Mouse (Mus musculus) liver, adult 2 months (tissue): Measurements from ENCODE around the gene Ptpru. TPM values are rescaled to one million over a fixed set of nuclear protein-coding genes. Genes with fewer than 3 reads are reported as not detected.
A peak's percentile ranks its signal among the peaks of the same experiment; 100 is the strongest.

ENCODE experiments used
- DNase-seq: peaks from one replicate; pipeline ENCODE4 v3.0.0-alpha.2; 2011; ENCODE audit warnings: low read depth, low spot score; ENCODE audit errors: extremely low read depth
- H3K27ac ChIP-seq: fragments of 200-500 bp; replicated peaks from 2 replicates; pipeline ENCODE4 v1.5.1; 2012; ENCODE audit warnings: low read depth, mild to moderate bottlenecking, control low read depth, inconsistent platforms, low read length; ENCODE audit not compliant: insufficient read depth
- H3K27me3 ChIP-seq: fragments of 200-500 bp; 2 replicates; pipeline ENCODE4 v1.6.1; 2012; ENCODE audit warnings: mild to moderate bottlenecking, moderate library complexity, low read length, inconsistent platforms; ENCODE audit not compliant: control insufficient read depth, insufficient read depth
- H3K36me3 ChIP-seq: fragments of 200-500 bp; 2 replicates; pipeline ENCODE4 v1.6.1; 2012; ENCODE audit warnings: low read length, inconsistent platforms; ENCODE audit not compliant: control insufficient read depth, insufficient read depth
- H3K4me1 ChIP-seq: fragments of 200-500 bp; 2 replicates; pipeline ENCODE4 v1.6.1; 2011; ENCODE audit warnings: low read length; ENCODE audit not compliant: control insufficient read depth, insufficient read depth
- H3K4me3 ChIP-seq: fragments of 200-500 bp; 2 replicates; pipeline ENCODE4 v1.5.1; 2011; ENCODE audit warnings: low read depth, mild to moderate bottlenecking, control low read depth, low read length, moderate library complexity; ENCODE audit not compliant: insufficient read depth
- H3K79me2 ChIP-seq: fragments of 200-500 bp; 2 replicates; pipeline ENCODE4 v1.6.1; 2012; ENCODE audit warnings: inconsistent platforms, mild to moderate bottlenecking, low read length, moderate library complexity; ENCODE audit not compliant: control insufficient read depth, insufficient read depth
- H3K9ac ChIP-seq: fragments of 200-500 bp; 2 replicates; pipeline ENCODE4 v1.6.1; 2012; ENCODE audit warnings: low read depth, mild to moderate bottlenecking, control low read depth, inconsistent platforms, low read length
- CTCF ChIP-seq: fragments of 200-500 bp; IDR thresholded peaks from 2 replicates; pipeline ENCODE4 v1.5.1; 2011; ENCODE audit warnings: low read depth, low read length, control low read depth
- POLR2A ChIP-seq: fragments of 200-500 bp; IDR thresholded peaks from 2 replicates; pipeline ENCODE4 v1.6.1; 2011; ENCODE audit warnings: low read length, control low read depth; ENCODE audit not compliant: insufficient read depth; ENCODE audit errors: extremely low read depth
- WGBS: fragments of 180-500 bp; shearing (Covaris S2); methylation state at CpG from one replicate; pipeline ENCODE4 v1.1.7; 2018; 5-methylcytosine and 5-hydroxymethylcytosine counted together
- polyA plus RNA-seq: library from polyadenylated mRNA; depleted of rRNA; stranded (reverse); fragments of >200 nt; gene quantifications from 2 replicates; pipeline ENCODE4 v1.2.3, GENCODE M21; 2012
- total RNA-seq: library from RNA; depleted of rRNA; stranded (reverse); fragments of >200 nt; gene quantifications from 2 replicates; pipeline ENCODE4 v1.2.3, GENCODE M21; 2014

Ptpru gene
- total and polyA plus RNA-seq, 2 experiments, result 0.09 to 0.27 TPM

- no peak for DNase-seq
- TF ChIP-seq CTCF (no peak), POLR2A (no peak)
- WGBS, result 29% methylated on average over 3 of the region's 3 CpGs
- Histone ChIP-seq H3K27me3 (no peaks in the 10 kb centered on the region), H3K9ac (peak overlapping the region; percentile 48), H3K4me3 (peak overlapping the region; percentile 78), H3K27ac (peak overlapping the region; percentile 33), H3K36me3 (no peaks in the 10 kb centered on the region), H3K4me1 (peaks cover 30% of the 10 kb centered on the region), H3K79me2 (peaks cover 40% of the 10 kb centered on the region)
These were observed 37.2 kb upstream of the Ptpru start for GRCm38 (mm10) chr4:131875242-131875641.

- DNase-seq, result no peak
- H3K4me3 ChIP-seq, result peak overlapping the region; percentile 78
- H3K79me2 ChIP-seq, result peaks cover 36% of the 10 kb centered on the region
- no peak for TF ChIP-seq POLR2A
- no peak for TF ChIP-seq CTCF
- peak overlapping the region; percentile 100 for H3K9ac ChIP-seq
- H3K4me1 ChIP-seq, result peaks cover 28% of the 10 kb centered on the region
- H3K27me3 ChIP-seq, result no peaks in the 10 kb centered on the region
- peak overlapping the region; percentile 99 for H3K27ac ChIP-seq
- 2% methylated on average over 11 of the region's 11 CpGs for WGBS
- H3K36me3 ChIP-seq, result no peaks in the 10 kb centered on the region
These were observed 36.5 kb upstream of the Ptpru start for GRCm38 (mm10) chr4:131874567-131874966.

GRCm38 (mm10) chr4:131874169-131874536 is 36.1 kb upstream of the Ptpru start:
- H3K27me3 ChIP-seq, result no peaks in the 10 kb centered on the region
- peak overlapping the region; percentile 100 for H3K9ac ChIP-seq
- peaks cover 28% of the 10 kb centered on the region for H3K4me1 ChIP-seq
- peak overlapping the region; percentile 78 for H3K4me3 ChIP-seq
- peaks cover 32% of the 10 kb centered on the region for H3K79me2 ChIP-seq
- peak overlapping the region; percentile 99 for H3K27ac ChIP-seq
- DNase-seq, result no peak
- TF ChIP-seq POLR2A, result no peak
- no peak for TF ChIP-seq CTCF
- no peaks in the 10 kb centered on the region for H3K36me3 ChIP-seq
- WGBS, result under 1% methylated on average over 20 of the region's 20 CpGs

- peak within 1 kb of the TSS; percentile 100 for H3K9ac ChIP-seq
- DNase-seq, result peak; percentile 87
- H3K79me2 ChIP-seq, result peaks cover 28% of the 10 kb centered on the region; the same call in 1 of the 2 replicates
- no peak for TF ChIP-seq CTCF
- peak; percentile 66 for TF ChIP-seq POLR2A
- H3K27me3 ChIP-seq, result no peaks in the 10 kb centered on the region
- H3K36me3 ChIP-seq, result no peaks in the 10 kb centered on the region
- peaks cover 31% of the 10 kb centered on the region for H3K4me1 ChIP-seq
- H3K27ac ChIP-seq, result peak within 1 kb of the TSS; percentile 99
- peak within 1 kb of the TSS; percentile 78 for H3K4me3 ChIP-seq
- under 1% methylated on average over 94 of the region's 116 CpGs for WGBS
These were observed 35.4 kb upstream of the Ptpru start, which contains the start of gene Srsf4 for GRCm38 (mm10) chr4:131873293-131874168. Gene Srsf4, plus strand, starts transcription at chr4:131873617.

GRCm38 (mm10) chr4:131872672-131873292 is 34.7 kb upstream of the Ptpru start:
- TF ChIP-seq POLR2A (no peak), CTCF (no peak)
- H3K27ac ChIP-seq, result peak overlapping the region; percentile 80
- DNase-seq, result no peak
- no peaks in the 10 kb centered on the region for H3K27me3 ChIP-seq
- peaks cover 30% of the 10 kb centered on the region for H3K4me1 ChIP-seq
- WGBS, result 2% methylated on average over 11 of the region's 11 CpGs
- H3K4me3 ChIP-seq, result peak overlapping the region; percentile 60
- peaks cover 23% of the 10 kb centered on the region; the same call in 1 of the 2 replicates for H3K79me2 ChIP-seq
- H3K36me3 ChIP-seq, result no peaks in the 10 kb centered on the region
- peak overlapping the region; percentile 75 for H3K9ac ChIP-seq

GRCm38 (mm10) chr4:131861341-131861739 is 23.3 kb upstream of the Ptpru start:
- Histone ChIP-seq H3K4me3 (no peak overlapping the region), H3K27me3 (no peaks in the 10 kb centered on the region), H3K79me2 (no peaks in the 10 kb centered on the region), H3K27ac (no peak overlapping the region), H3K4me1 (no peaks in the 10 kb centered on the region), H3K36me3 (peaks cover 7% of the 10 kb centered on the region; the same call in 1 of the 2 replicates), H3K9ac (no peak overlapping the region)
- DNase-seq, result no peak
- 87% methylated on average over 4 of the region's 4 CpGs for whole genome bisulfite sequencing
- no peak for TF ChIP-seq CTCF
- no peak for TF ChIP-seq POLR2A
